Mouse (Mus musculus) kidney, embryonic 14.5 days (tissue): ENCODE measurements around the gene Trmo. TPM values are rescaled to one million over a fixed set of nuclear protein-coding genes. Genes with fewer than 3 reads are reported as not detected.

Experiments
- ATAC-seq: fragments of 200-750 bp; cut with Nextera tagmentation; 2 replicates; pipeline ENCODE4 v1.8.0; 2017; ENCODE audit warnings: moderate number of reproducible peaks, mild to moderate bottlenecking, moderate TSS enrichment, moderate library complexity; ENCODE audit not compliant: low FRiP score, low TSS enrichment
- H3K27ac ChIP-seq: fragments of 300-500 bp; sonication (generic); 2 replicates; pipeline ENCODE4 v1.5.1; 2014; ENCODE audit warnings: low read depth, mild to moderate bottlenecking, low read length, moderate library complexity, mixed read lengths
- H3K27me3 ChIP-seq: fragments of 300-500 bp; sonication (generic); 2 replicates; pipeline ENCODE4 v1.6.1; 2014; ENCODE audit warnings: mild to moderate bottlenecking, low read length; ENCODE audit not compliant: control insufficient read depth, insufficient read depth
- H3K36me3 ChIP-seq: fragments of 300-500 bp; sonication (generic); 2 replicates; pipeline ENCODE4 v1.6.1; 2014; ENCODE audit warnings: low read length, mixed read lengths; ENCODE audit not compliant: control insufficient read depth, insufficient read depth
- H3K4me1 ChIP-seq: fragments of 300-500 bp; sonication (generic); 2 replicates; pipeline ENCODE4 v1.6.1; 2014; ENCODE audit warnings: low read length, mixed read lengths; ENCODE audit not compliant: control insufficient read depth, insufficient read depth
- H3K4me2 ChIP-seq: fragments of 300-500 bp; sonication (generic); replicated peaks from 2 replicates; pipeline ENCODE4 v1.6.1; 2014; ENCODE audit warnings: low read depth, mild to moderate bottlenecking, low read length
- H3K4me3 ChIP-seq: fragments of 300-500 bp; sonication (generic); 2 replicates; pipeline ENCODE4 v1.5.1; 2014; ENCODE audit warnings: mild to moderate bottlenecking, low read length
- H3K9ac ChIP-seq: fragments of 300-500 bp; sonication (generic); 2 replicates; pipeline ENCODE4 v1.6.1; 2014; ENCODE audit warnings: low read depth, mild to moderate bottlenecking, low read length, moderate library complexity
- H3K9me3 ChIP-seq: fragments of 300-500 bp; sonication (generic); 2 replicates; pipeline ENCODE4 v1.6.1; 2016; ENCODE audit warnings: low read length; ENCODE audit not compliant: control insufficient read depth
- WGBS: fragments of 180-500 bp; shearing (Covaris S2); extraction: QIAGEN DNeasy Blood & Tissue Kit; methylation state at CpG from one replicate; pipeline ENCODE4 v1.1.7; 2014; 5-methylcytosine and 5-hydroxymethylcytosine counted together
- polyA plus RNA-seq: library from polyadenylated mRNA; unstranded; fragments of >200 nt; fragmentation: Nextera tagmentation; extraction: Ambion mirVana; gene quantifications from 2 replicates; pipeline ENCODE4 v1.2.1, GENCODE M21; 2014

Gene Trmo
- polyA plus RNA-seq, 1 experiment from 2014 or later: 13.2 TPM

DNA sequence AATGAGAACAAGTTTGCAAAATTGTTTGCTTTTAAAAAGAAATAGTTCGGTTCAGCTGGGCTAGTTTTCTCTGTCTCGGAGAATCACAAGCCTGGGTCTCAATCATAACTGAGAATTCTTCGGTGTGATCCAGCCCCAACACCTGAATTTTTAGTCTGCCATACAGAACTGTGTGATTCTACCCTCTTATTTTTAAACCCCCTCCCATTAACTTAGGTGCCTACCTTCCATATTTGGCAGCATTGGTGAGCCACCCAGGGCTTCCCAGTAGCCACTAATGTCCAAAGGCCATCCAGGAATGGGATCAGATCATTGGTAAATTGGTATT, 43.5 kb downstream of the Trmo start:
- H3K4me3 ChIP-seq: no peak overlapping the region
- H3K4me1 ChIP-seq: peaks cover 7% of the 10 kb centered on the region; the same call in 1 of the 2 replicates
- no peak overlapping the region for H3K9ac ChIP-seq
- H3K27me3 ChIP-seq: peaks cover 98% of the 10 kb centered on the region
- no peak for ATAC-seq
- no peaks in the 10 kb centered on the region for H3K36me3 ChIP-seq
- H3K4me2 ChIP-seq: no peak overlapping the region
- no peak overlapping the region for H3K27ac ChIP-seq
- no peaks in the 10 kb centered on the region for H3K9me3 ChIP-seq
- 10% methylated on average over 3 of the region's 3 CpGs for WGBS

DNA sequence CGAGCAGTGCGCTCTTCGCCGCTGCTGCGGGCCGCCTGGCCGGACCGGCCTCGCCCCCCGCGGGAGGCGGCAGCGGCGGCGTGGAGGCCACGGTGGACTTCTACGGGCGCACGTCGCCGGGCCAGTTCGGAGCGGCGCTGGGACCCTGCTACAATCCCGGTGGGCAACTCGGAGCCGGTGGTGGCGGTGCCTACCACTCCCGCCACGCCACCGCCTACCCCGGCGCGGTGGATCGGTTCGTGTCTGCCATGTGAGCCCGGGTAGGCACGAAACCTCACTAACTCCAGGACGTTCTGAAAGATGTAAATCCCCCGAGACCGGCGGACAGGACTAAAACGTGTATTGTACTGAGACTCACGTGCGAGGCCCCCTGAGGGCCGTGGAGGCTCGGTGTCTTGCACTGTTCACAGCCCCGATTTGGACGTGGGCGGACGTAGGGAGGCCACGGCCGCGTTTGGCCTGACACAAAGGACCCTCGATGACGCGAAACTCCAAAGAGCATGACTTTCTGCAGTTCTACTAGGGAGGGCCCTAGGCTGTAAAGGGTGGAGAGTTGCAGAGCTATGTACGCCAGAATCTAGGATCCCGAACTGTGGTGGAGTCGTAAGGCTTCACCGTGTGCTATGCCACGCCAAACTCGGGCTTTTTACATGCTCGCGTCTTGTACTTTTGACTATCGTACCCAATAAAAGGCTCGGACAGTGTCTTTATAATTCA, 44.0 kb downstream of the Trmo start:
- no peak for ATAC-seq
- H3K4me1 ChIP-seq: peaks cover 7% of the 10 kb centered on the region; the same call in 1 of the 2 replicates
- no peaks in the 10 kb centered on the region for H3K9me3 ChIP-seq
- no peak overlapping the region for H3K9ac ChIP-seq
- peak overlapping the region; percentile 40 for H3K4me2 ChIP-seq
- no peak overlapping the region for H3K27ac ChIP-seq
- H3K36me3 ChIP-seq: no peaks in the 10 kb centered on the region
- whole genome bisulfite sequencing: 3% methylated on average over 59 of the region's 67 CpGs
- H3K27me3 ChIP-seq: peaks cover 98% of the 10 kb centered on the region
- peak overlapping the region; percentile 35; the same call in 1 of the 2 replicates for H3K4me3 ChIP-seq

DNA sequence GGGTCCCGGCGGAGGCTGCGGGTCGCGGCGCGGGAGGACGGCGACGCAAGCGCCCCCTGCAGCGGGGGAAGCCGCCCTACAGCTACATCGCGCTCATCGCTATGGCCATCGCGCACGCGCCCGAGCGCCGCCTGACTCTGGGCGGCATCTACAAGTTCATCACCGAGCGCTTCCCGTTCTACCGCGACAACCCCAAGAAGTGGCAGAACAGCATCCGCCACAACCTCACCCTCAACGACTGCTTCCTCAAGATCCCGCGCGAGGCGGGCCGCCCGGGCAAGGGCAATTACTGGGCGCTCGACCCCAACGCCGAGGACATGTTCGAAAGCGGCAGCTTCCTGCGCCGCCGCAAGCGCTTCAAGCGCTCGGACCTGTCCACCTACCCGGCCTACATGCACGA, 44.9 kb downstream of the Trmo start:
- under 1% methylated on average over 50 of the region's 51 CpGs for WGBS
- no peak overlapping the region for H3K27ac ChIP-seq
- peaks cover 98% of the 10 kb centered on the region for H3K27me3 ChIP-seq
- peak overlapping the region; percentile 35 for H3K4me3 ChIP-seq
- no peaks in the 10 kb centered on the region for H3K9me3 ChIP-seq
- no peaks in the 10 kb centered on the region for H3K36me3 ChIP-seq
- H3K4me2 ChIP-seq: peak overlapping the region; percentile 40
- no peak; the same call in 1 of the 2 replicates for ATAC-seq
- no peak overlapping the region for H3K9ac ChIP-seq
- H3K4me1 ChIP-seq: peaks cover 7% of the 10 kb centered on the region; the same call in 1 of the 2 replicates

DNA sequence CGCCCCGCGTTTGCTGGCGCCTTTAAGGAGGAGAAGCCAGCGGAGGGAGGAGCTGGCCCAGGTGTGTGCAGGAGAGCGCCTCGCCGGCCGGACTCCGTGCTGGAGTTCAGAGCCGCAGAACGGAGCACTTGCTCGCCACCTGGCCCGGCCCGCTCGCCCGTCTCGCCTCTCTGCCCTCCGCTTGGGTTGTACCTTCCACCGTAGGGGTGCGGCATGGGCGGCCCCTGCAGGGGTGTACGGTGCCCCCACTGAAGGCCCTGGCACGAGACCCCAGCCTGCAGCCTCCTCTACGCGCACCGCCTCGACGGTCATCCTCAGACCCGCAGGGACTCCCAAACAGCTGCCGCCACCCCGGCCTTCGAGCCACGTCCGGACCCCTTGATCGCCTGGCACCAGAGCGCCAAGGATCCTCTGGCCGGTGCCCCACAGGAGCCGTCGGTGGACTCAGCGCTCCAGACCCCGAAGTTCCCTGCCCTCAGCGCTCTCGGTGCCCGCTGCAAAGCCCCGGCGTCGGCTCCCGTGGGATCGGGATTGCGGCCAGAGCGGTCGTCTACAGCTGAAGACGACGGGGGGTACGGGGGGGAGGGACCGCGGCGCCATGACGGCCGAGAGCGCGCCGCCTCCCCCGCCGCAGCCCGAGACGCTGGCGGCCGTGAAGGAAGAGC, 45.5 kb downstream of the Trmo start, which contains the start of gene Foxe1:
Foxe1 (plus strand) TSS at position 14 of the 665 bp plus-strand sequence.
- peak within 1 kb of the TSS; percentile 40 for H3K4me2 ChIP-seq
- peak within 1 kb of the TSS; percentile 35 for H3K4me3 ChIP-seq
- no peak within 1 kb of the TSS for H3K9ac ChIP-seq
- no peak within 1 kb of the TSS for H3K27ac ChIP-seq
- H3K27me3 ChIP-seq: peaks cover 98% of the 10 kb centered on the region
- peak; percentile 32 for ATAC-seq
- WGBS: 1% methylated on average over 62 of the region's 70 CpGs
- peaks cover 7% of the 10 kb centered on the region; the same call in 1 of the 2 replicates for H3K4me1 ChIP-seq
- no peaks in the 10 kb centered on the region for H3K36me3 ChIP-seq
- H3K9me3 ChIP-seq: no peaks in the 10 kb centered on the region

DNA sequence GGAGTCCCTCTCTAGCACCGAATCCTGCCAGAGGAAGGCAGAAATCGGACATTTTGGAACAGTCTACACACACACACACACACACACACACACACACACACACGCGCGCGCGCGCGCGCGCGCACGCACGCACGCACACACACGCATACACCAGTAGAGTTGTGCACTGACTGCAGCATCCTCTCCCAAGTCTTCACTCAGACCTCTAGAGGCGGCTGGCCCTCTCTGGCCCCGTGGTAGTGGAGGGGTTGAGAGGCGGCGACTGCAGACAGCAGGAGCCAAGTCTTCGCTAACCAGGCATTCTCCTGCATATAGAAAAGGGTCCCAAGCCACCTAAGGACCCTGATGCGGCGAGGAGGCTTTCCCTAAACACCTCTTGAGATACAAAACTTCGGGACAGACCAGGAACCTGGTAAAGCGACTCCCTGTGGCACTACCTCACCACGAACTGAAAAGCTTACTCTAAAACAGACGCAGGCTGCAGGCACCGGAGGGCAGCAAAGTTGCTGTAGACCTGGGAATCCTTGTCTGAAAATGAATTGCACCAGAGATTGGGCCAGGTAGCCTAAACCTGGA, 46.4 kb downstream of the Trmo start:
- Histone ChIP-seq H3K27ac (no peak overlapping the region), H3K27me3 (peaks cover 100% of the 10 kb centered on the region), H3K9ac (no peak overlapping the region), H3K4me3 (peak overlapping the region; percentile 9; the same call in 1 of the 2 replicates), H3K4me1 (peaks cover 7% of the 10 kb centered on the region; the same call in 1 of the 2 replicates), H3K9me3 (no peaks in the 10 kb centered on the region), H3K36me3 (no peaks in the 10 kb centered on the region), H3K4me2 (peak overlapping the region; percentile 32; the same call in 1 of the 2 replicates)
- WGBS: 1% methylated on average over 28 of the region's 28 CpGs
- ATAC-seq: peak; percentile 48; the same call in 1 of the 2 replicates

DNA sequence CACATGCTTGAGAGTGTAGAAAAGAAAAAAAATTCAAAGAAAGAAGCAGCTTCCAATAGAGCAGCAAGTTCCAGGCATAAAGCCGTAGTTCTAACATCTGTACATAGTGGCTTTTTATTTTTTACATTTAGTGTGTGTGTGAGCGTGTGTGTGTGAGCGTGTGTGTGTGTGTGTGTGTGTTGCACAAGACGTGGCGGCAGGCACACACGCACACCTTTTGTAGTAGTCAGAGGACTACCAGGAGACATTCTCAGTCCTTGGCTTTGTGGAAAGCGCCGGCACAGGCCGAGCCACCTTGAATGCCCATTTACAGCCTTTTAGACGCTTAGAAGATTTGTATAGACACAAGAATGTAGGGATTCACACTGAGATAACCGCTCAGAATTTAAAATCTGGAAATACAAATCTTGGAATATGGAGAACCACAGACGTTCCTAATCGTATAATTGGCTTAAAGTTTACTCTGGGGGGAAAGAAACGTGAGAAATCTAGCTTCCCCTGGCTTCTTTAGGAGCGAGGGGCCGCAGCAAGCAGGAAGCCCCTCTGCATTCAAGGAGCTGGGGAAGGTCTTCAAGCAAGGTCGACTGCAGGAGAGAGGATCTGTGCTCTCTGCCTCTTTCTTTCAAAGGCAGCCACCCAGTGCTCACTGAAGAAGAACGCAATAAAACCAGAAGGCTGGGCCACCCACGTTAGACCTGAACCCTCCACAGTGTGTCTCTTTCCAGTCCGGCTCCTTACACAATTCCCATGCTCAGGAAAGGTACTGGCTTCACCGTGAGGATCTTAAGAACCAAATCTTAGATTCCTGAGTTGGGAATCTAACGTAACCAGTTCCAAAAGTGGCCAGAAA, 47.2 kb downstream of the Trmo start:
- Histone ChIP-seq H3K4me2 (no peak overlapping the region), H3K4me3 (peak overlapping the region; percentile 9; the same call in 1 of the 2 replicates), H3K9ac (no peak overlapping the region), H3K36me3 (no peaks in the 10 kb centered on the region), H3K4me1 (peaks cover 7% of the 10 kb centered on the region; the same call in 1 of the 2 replicates), H3K27ac (no peak overlapping the region), H3K9me3 (no peaks in the 10 kb centered on the region), H3K27me3 (peaks cover 98% of the 10 kb centered on the region)
- 8% methylated on average over 22 of the region's 22 CpGs for WGBS
- ATAC-seq: no peak

DNA sequence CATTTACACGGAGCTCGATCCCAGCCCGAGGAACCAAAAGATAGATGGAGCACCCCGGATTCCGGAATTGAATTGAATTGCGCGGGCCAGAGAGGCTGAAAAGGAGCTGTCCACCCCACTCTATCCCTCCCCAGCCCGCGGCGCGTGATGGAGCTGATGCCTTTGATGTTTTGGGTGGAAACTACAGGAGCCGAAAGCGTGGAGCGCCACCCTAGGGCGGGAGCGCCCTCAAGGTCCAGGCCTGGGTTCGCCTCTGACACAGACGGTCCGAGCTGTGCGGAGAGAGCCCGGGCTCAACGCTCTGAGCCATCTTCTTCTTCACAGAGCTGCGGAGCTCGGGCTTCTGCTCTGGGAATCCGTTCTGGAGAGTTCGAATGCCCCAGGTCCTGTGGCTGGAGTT, 49.7 kb downstream of the Trmo start:
- Histone ChIP-seq H3K36me3 (no peaks in the 10 kb centered on the region), H3K4me1 (peaks cover 6% of the 10 kb centered on the region; the same call in 1 of the 2 replicates), H3K27me3 (peaks cover 92% of the 10 kb centered on the region), H3K4me3 (no peak overlapping the region), H3K9ac (no peak overlapping the region), H3K9me3 (no peaks in the 10 kb centered on the region), H3K27ac (no peak overlapping the region), H3K4me2 (no peak overlapping the region)
- WGBS: 1% methylated on average over 26 of the region's 26 CpGs
- ATAC-seq: no peak

DNA sequence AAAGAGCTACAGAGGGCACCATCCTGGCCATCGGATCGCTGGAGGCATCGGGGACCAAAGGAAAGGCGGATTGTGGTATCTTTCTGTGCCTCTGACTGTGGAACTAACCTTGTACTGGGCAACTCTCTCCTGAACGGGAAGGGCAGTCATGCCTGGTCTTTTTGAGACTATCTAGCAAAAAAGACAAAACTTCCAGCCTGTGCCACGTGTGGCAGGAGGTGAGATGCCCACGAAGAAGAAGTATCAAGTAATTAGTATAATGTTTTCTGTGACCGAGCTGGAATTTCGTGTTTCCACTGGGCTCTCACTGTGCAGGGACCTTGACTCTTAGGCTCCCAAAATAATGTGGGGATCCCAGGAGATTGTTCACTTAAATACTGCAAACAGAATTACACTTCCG, 50.2 kb downstream of the Trmo start:
- no peak overlapping the region for H3K4me3 ChIP-seq
- no peak for ATAC-seq
- no peaks in the 10 kb centered on the region for H3K36me3 ChIP-seq
- H3K9ac ChIP-seq: no peak overlapping the region
- H3K27me3 ChIP-seq: peaks cover 88% of the 10 kb centered on the region
- no peaks in the 10 kb centered on the region for H3K9me3 ChIP-seq
- 0 out of 2 replicates have a peak, but pooled peaks cover 1% of the 10 kb centered on the region for H3K4me1 ChIP-seq
- H3K27ac ChIP-seq: no peak overlapping the region
- WGBS: 11% methylated on average over 10 of the region's 10 CpGs
- H3K4me2 ChIP-seq: no peak overlapping the region
